Mouse (Mus musculus): ENCODE measurements around the gene Abcf2. TPM values are rescaled to one million over a fixed set of nuclear protein-coding genes. Genes with fewer than 3 reads are reported as not detected.

The Abcf2 gene
- polyA plus RNA-seq, 1 experiment from 2014 or later, result 80.9 TPM

DNA sequence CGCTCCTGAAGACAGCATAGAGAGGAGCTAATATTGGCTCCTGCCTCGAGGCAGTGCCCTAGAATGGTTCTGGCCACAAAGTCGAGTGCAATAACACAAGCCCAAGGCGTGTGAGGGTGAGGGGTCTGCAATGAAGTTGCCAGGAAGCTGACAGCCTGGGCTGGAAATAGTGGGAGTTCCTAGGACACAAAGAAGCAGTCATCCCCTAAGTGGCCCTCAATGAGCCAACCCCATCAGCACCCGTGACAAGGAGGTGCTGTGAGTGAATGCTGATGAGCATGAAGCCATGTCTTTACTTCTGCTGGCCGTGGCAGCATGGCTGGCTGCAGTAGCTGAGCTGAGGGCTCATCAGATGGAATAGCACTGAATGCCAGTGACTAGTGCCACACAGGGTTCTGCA lies 37.8 kb upstream of the Abcf2 start:
- 51% methylated on average over 6 of the region's 6 CpGs for WGBS
- Histone ChIP-seq H3K4me1 (ENCODE audit: control insufficient read depth, insufficient read depth, low read depth, low read length) (peaks cover 20% of the 10 kb centered on the region; the same call in 1 of the 2 replicates), H3K4me3 (ENCODE audit: low read length) (no peak overlapping the region), H3K27me3 (replicated peaks; ENCODE audit: control insufficient read depth, insufficient read depth, low read length) (no peaks in the 10 kb centered on the region), H3K9ac (ENCODE audit: low read depth, low read length) (no peak overlapping the region), H3K9me3 (ENCODE audit: control insufficient read depth, low read length) (no peaks in the 10 kb centered on the region), H3K27ac (ENCODE audit: low read depth, low read length) (no peak overlapping the region; the same call in 1 of the 2 replicates), H3K36me3 (ENCODE audit: control insufficient read depth, insufficient read depth, low read length) (no peaks in the 10 kb centered on the region), H3K4me2 (ENCODE audit: low read length) (no peak overlapping the region)
- peak; percentile 58 for ATAC-seq

- H3K9ac ChIP-seq (ENCODE audit: low read depth, low read length), result no peak overlapping the region
- 0 out of 2 replicates have a peak overlapping the region, but pooled peaks have one; percentile 18 for H3K27ac ChIP-seq (ENCODE audit: low read depth, low read length)
- no peaks in the 10 kb centered on the region for H3K36me3 ChIP-seq (ENCODE audit: control insufficient read depth, insufficient read depth, low read length)
- H3K4me2 ChIP-seq (ENCODE audit: low read length), result no peak overlapping the region
- no peak overlapping the region for H3K4me3 ChIP-seq (ENCODE audit: low read length)
- H3K27me3 ChIP-seq (replicated peaks; ENCODE audit: control insufficient read depth, insufficient read depth, low read length), result no peaks in the 10 kb centered on the region
- ATAC-seq, result peak; percentile 32
- H3K9me3 ChIP-seq (ENCODE audit: control insufficient read depth, low read length), result no peaks in the 10 kb centered on the region
- WGBS, result 56% methylated on average over 5 of the region's 5 CpGs
- H3K4me1 ChIP-seq (ENCODE audit: control insufficient read depth, insufficient read depth, low read depth, low read length), result peaks cover 17% of the 10 kb centered on the region
Measured at GRCm38 (mm10) chr5:24612302-24612649, 35.0 kb upstream of the Abcf2 start.

GRCm38 (mm10) chr5:24611366-24612301 lies 34.4 kb upstream of the Abcf2 start:
- Histone ChIP-seq H3K4me1 (ENCODE audit: control insufficient read depth, insufficient read depth, low read depth, low read length) (peaks cover 22% of the 10 kb centered on the region), H3K9ac (ENCODE audit: low read depth, low read length) (no peak overlapping the region), H3K27me3 (replicated peaks; ENCODE audit: control insufficient read depth, insufficient read depth, low read length) (no peaks in the 10 kb centered on the region), H3K9me3 (ENCODE audit: control insufficient read depth, low read length) (no peaks in the 10 kb centered on the region), H3K27ac (ENCODE audit: low read depth, low read length) (peak overlapping the region; percentile 42; the same call in 1 of the 2 replicates), H3K36me3 (ENCODE audit: control insufficient read depth, insufficient read depth, low read length) (no peaks in the 10 kb centered on the region), H3K4me3 (ENCODE audit: low read length) (no peak overlapping the region), H3K4me2 (ENCODE audit: low read length) (no peak overlapping the region)
- 38% methylated on average over 7 of the region's 7 CpGs for WGBS
- peak; percentile 67 for ATAC-seq

DNA sequence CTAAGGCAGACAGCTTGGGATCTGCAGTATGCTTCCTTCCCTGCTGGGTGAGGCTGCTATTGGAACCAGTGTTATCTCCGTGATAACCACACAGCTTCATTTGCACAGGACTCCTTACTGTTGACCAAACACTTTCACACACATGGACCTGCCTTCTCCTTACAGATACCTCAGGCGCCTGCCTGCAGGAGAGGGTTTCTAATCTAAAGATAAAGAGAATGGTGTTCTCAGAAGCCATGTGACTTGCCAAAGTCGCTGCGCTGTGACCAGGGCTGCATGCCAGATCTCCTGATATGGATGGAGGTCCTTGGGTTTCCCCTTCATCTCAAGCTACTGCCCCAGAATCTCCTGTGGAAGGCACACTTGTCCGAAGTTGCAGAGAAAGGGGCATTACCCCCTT lies 32.1 kb upstream of the Abcf2 start:
- Histone ChIP-seq H3K4me3 (ENCODE audit: low read length) (no peak overlapping the region), H3K4me1 (ENCODE audit: control insufficient read depth, insufficient read depth, low read depth, low read length) (peaks cover 35% of the 10 kb centered on the region), H3K36me3 (ENCODE audit: control insufficient read depth, insufficient read depth, low read length) (no peaks in the 10 kb centered on the region), H3K9ac (ENCODE audit: low read depth, low read length) (no peak overlapping the region), H3K27me3 (replicated peaks; ENCODE audit: control insufficient read depth, insufficient read depth, low read length) (no peaks in the 10 kb centered on the region), H3K4me2 (ENCODE audit: low read length) (no peak overlapping the region), H3K27ac (ENCODE audit: low read depth, low read length) (no peak overlapping the region), H3K9me3 (ENCODE audit: control insufficient read depth, low read length) (no peaks in the 10 kb centered on the region)
- WGBS, result 51% methylated on average over 5 of the region's 5 CpGs
- ATAC-seq, result no peak

GRCm38 (mm10) chr5:24605980-24606665 lies 28.9 kb upstream of the Abcf2 start:
- peak overlapping the region; percentile 98 for H3K27ac ChIP-seq (ENCODE audit: low read depth, low read length)
- peak overlapping the region; percentile 90 for H3K9ac ChIP-seq (ENCODE audit: low read depth, low read length)
- H3K9me3 ChIP-seq (ENCODE audit: control insufficient read depth, low read length), result no peaks in the 10 kb centered on the region
- 8% methylated on average over 14 of the region's 14 CpGs for WGBS
- H3K4me3 ChIP-seq (ENCODE audit: low read length), result peak overlapping the region; percentile 60
- H3K4me2 ChIP-seq (ENCODE audit: low read length), result peak overlapping the region; percentile 78
- no peak for ATAC-seq
- no peaks in the 10 kb centered on the region for H3K27me3 ChIP-seq (replicated peaks; ENCODE audit: control insufficient read depth, insufficient read depth, low read length)
- H3K4me1 ChIP-seq (ENCODE audit: control insufficient read depth, insufficient read depth, low read depth, low read length), result peaks cover 45% of the 10 kb centered on the region
- H3K36me3 ChIP-seq (ENCODE audit: control insufficient read depth, insufficient read depth, low read length), result no peaks in the 10 kb centered on the region

GRCm38 (mm10) chr5:24605321-24605979 lies 28.2 kb upstream of the Abcf2 start:
- Histone ChIP-seq H3K4me1 (ENCODE audit: control insufficient read depth, insufficient read depth, low read depth, low read length) (peaks cover 52% of the 10 kb centered on the region), H3K4me3 (ENCODE audit: low read length) (peak overlapping the region; percentile 60), H3K9ac (ENCODE audit: low read depth, low read length) (peak overlapping the region; percentile 90), H3K4me2 (ENCODE audit: low read length) (peak overlapping the region; percentile 78), H3K27ac (ENCODE audit: low read depth, low read length) (peak overlapping the region; percentile 98), H3K9me3 (ENCODE audit: control insufficient read depth, low read length) (no peaks in the 10 kb centered on the region), H3K36me3 (ENCODE audit: control insufficient read depth, insufficient read depth, low read length) (no peaks in the 10 kb centered on the region), H3K27me3 (replicated peaks; ENCODE audit: control insufficient read depth, insufficient read depth, low read length) (no peaks in the 10 kb centered on the region)
- ATAC-seq, result no peak
- WGBS, result 6% methylated on average over 6 of the region's 6 CpGs

- WGBS, result 0% methylated on average over 25 of the region's 46 CpGs
- H3K9me3 ChIP-seq (ENCODE audit: control insufficient read depth, low read length), result no peaks in the 10 kb centered on the region
- H3K27me3 ChIP-seq (replicated peaks; ENCODE audit: control insufficient read depth, insufficient read depth, low read length), result no peaks in the 10 kb centered on the region
- peaks cover 57% of the 10 kb centered on the region for H3K4me1 ChIP-seq (ENCODE audit: control insufficient read depth, insufficient read depth, low read depth, low read length)
- peak overlapping the region; percentile 98 for H3K27ac ChIP-seq (ENCODE audit: low read depth, low read length)
- peak overlapping the region; percentile 60 for H3K4me3 ChIP-seq (ENCODE audit: low read length)
- H3K36me3 ChIP-seq (ENCODE audit: control insufficient read depth, insufficient read depth, low read length), result no peaks in the 10 kb centered on the region
- ATAC-seq, result peak; percentile 81
- peak overlapping the region; percentile 78 for H3K4me2 ChIP-seq (ENCODE audit: low read length)
- peak overlapping the region; percentile 90 for H3K9ac ChIP-seq (ENCODE audit: low read depth, low read length)
Measured at GRCm38 (mm10) chr5:24604656-24605100, 27.4 kb upstream of the Abcf2 start.

GRCm38 (mm10) chr5:24604080-24604655 lies 26.9 kb upstream of the Abcf2 start:
- H3K4me1 ChIP-seq (ENCODE audit: control insufficient read depth, insufficient read depth, low read depth, low read length), result peaks cover 60% of the 10 kb centered on the region
- ATAC-seq, result no peak; the same call in 1 of the 2 replicates
- no peaks in the 10 kb centered on the region for H3K9me3 ChIP-seq (ENCODE audit: control insufficient read depth, low read length)
- peak overlapping the region; percentile 78 for H3K4me2 ChIP-seq (ENCODE audit: low read length)
- peak overlapping the region; percentile 98 for H3K27ac ChIP-seq (ENCODE audit: low read depth, low read length)
- H3K36me3 ChIP-seq (ENCODE audit: control insufficient read depth, insufficient read depth, low read length), result no peaks in the 10 kb centered on the region
- peak overlapping the region; percentile 60 for H3K4me3 ChIP-seq (ENCODE audit: low read length)
- no peaks in the 10 kb centered on the region for H3K27me3 ChIP-seq (replicated peaks; ENCODE audit: control insufficient read depth, insufficient read depth, low read length)
- H3K9ac ChIP-seq (ENCODE audit: low read depth, low read length), result peak overlapping the region; percentile 90
- WGBS, result 15% methylated on average over 10 of the region's 12 CpGs

Measured in hindbrain, embryonic 16.5 days (tissue).